Mouse (Mus musculus) embryonic facial prominence, embryonic 10.5 days (tissue): Measurements from ENCODE around the gene Tnfsf13. TPM values are rescaled to one million over a fixed set of nuclear protein-coding genes. Genes with fewer than 3 reads are reported as not detected.
"Not testable (repeated sequence)": the region's sequence is repeated elsewhere in the genome, so short reads cannot be mapped to it uniquely, and the experiment has no call there.

Experiments
- DNase-seq: peaks from one replicate; pipeline ENCODE4 v3.0.0-alpha.2; 2017; ENCODE audit warnings: low spot score
- H3K27ac ChIP-seq: fragments of 300-500 bp; sonication (generic); replicated peaks from 2 replicates; pipeline ENCODE4 v1.5.1; 2016; ENCODE audit warnings: mild to moderate bottlenecking
- H3K27me3 ChIP-seq: fragments of 300-500 bp; sonication (generic); replicated peaks from 2 replicates; pipeline ENCODE4 v1.6.1; 2016; ENCODE audit warnings: low read depth, mild to moderate bottlenecking; ENCODE audit not compliant: poor library complexity, severe bottlenecking
- H3K36me3 ChIP-seq: fragments of 300-500 bp; sonication (generic); replicated peaks from 2 replicates; pipeline ENCODE4 v1.6.1; 2016; ENCODE audit warnings: mild to moderate bottlenecking, moderate library complexity
- H3K4me1 ChIP-seq: fragments of 300-500 bp; sonication (generic); 2 replicates; pipeline ENCODE4 v1.6.1; 2016
- H3K4me3 ChIP-seq: fragments of 300-500 bp; sonication (generic); 2 replicates; pipeline ENCODE4 v1.5.1; 2016; ENCODE audit warnings: mild to moderate bottlenecking, moderate library complexity
- H3K9me3 ChIP-seq: fragments of 300-500 bp; sonication (generic); 2 replicates; pipeline ENCODE4 v1.6.1; 2016; ENCODE audit warnings: mild to moderate bottlenecking
- WGBS: fragments of 180-500 bp; shearing (Covaris S2); methylation state at CpG from one replicate; pipeline ENCODE4 v1.1.7; 2016; 5-methylcytosine and 5-hydroxymethylcytosine counted together
- polyA plus RNA-seq: library from polyadenylated mRNA; unstranded; fragments of >200 nt; fragmentation: Nextera tagmentation; extraction: Ambion mirVana; gene quantifications from 2 replicates; pipeline ENCODE4 v1.2.1, GENCODE M21; 2016

Tnfsf13 gene
- polyA plus RNA-seq, 1 experiment from 2014 or later: not detected

- H3K9me3 ChIP-seq, H3K27ac ChIP-seq, DNase-seq, H3K27me3 ChIP-seq, H3K36me3 ChIP-seq, H3K4me3 ChIP-seq: not testable (repeated sequence)
- H3K4me1 ChIP-seq: peaks cover 17% of the 10 kb centered on the region
- WGBS: 93% methylated on average over 10 of the region's 10 CpGs
These were observed 17.3 kb upstream of the Tnfsf13 start for GRCm38 (mm10) chr11:69702886-69703285.

GRCm38 (mm10) chr11:69699595-69699994, 14.0 kb upstream of the Tnfsf13 start:
- Histone ChIP-seq H3K27ac (no peak overlapping the region), H3K4me1 (peaks cover 24% of the 10 kb centered on the region), H3K27me3 (0 out of 2 replicates have a peak, but pooled peaks cover 5% of the 10 kb centered on the region), H3K4me3 (no peak overlapping the region), H3K9me3 (no peaks in the 10 kb centered on the region), H3K36me3 (no peaks in the 10 kb centered on the region)
- DNase-seq: no peak
- 75% methylated on average over 1 of the region's 1 CpGs for WGBS

- no peaks in the 10 kb centered on the region for H3K9me3 ChIP-seq
- no peak overlapping the region for H3K4me3 ChIP-seq
- WGBS: 69% methylated on average over 5 of the region's 5 CpGs
- no peak for DNase-seq
- H3K27me3 ChIP-seq: 0 out of 2 replicates have a peak, but pooled peaks cover 7% of the 10 kb centered on the region
- no peak overlapping the region for H3K27ac ChIP-seq
- H3K36me3 ChIP-seq: no peaks in the 10 kb centered on the region
- H3K4me1 ChIP-seq: peaks cover 16% of the 10 kb centered on the region
These were observed 13.0 kb upstream of the Tnfsf13 start for GRCm38 (mm10) chr11:69698574-69698973.

- H3K4me1 ChIP-seq: peaks cover 20% of the 10 kb centered on the region
- no peak for DNase-seq
- whole genome bisulfite sequencing: 91% methylated on average over 3 of the region's 3 CpGs
- no peak overlapping the region for H3K4me3 ChIP-seq
- no peaks in the 10 kb centered on the region for H3K36me3 ChIP-seq
- 0 out of 2 replicates have a peak, but pooled peaks cover 7% of the 10 kb centered on the region for H3K27me3 ChIP-seq
- no peaks in the 10 kb centered on the region for H3K9me3 ChIP-seq
- no peak overlapping the region for H3K27ac ChIP-seq
These were observed 11.8 kb upstream of the Tnfsf13 start for GRCm38 (mm10) chr11:69697396-69697795.

GRCm38 (mm10) chr11:69695361-69696181, 10.0 kb upstream of the Tnfsf13 start, which contains the start of the genes Tnfsf12 and Tnfsfm13:
Tnfsf12 (minus strand) TSS chr11:69695849.
Tnfsfm13 (minus strand) TSS chr11:69696098.
- H3K9me3 ChIP-seq: no peaks in the 10 kb centered on the region
- DNase-seq: peak; percentile 76
- no peaks in the 10 kb centered on the region for H3K36me3 ChIP-seq
- 0 out of 2 replicates have a peak, but pooled peaks cover 7% of the 10 kb centered on the region for H3K27me3 ChIP-seq
- WGBS: 2% methylated on average over 40 of the region's 41 CpGs
- peak within 1 kb of the TSS; percentile 89 for H3K27ac ChIP-seq
- H3K4me1 ChIP-seq: peaks cover 20% of the 10 kb centered on the region
- peak within 1 kb of the TSS; percentile 76 for H3K4me3 ChIP-seq

GRCm38 (mm10) chr11:69695046-69695360, 9.4 kb upstream of the Tnfsf13 start:
- no peak for DNase-seq
- Histone ChIP-seq H3K27ac (peak overlapping the region; percentile 89; the same call in 1 of the 2 replicates), H3K27me3 (0 out of 2 replicates have a peak, but pooled peaks cover 7% of the 10 kb centered on the region), H3K36me3 (no peaks in the 10 kb centered on the region), H3K9me3 (no peaks in the 10 kb centered on the region), H3K4me3 (peak overlapping the region; percentile 76), H3K4me1 (peaks cover 20% of the 10 kb centered on the region)
- 31% methylated on average over 6 of the region's 6 CpGs for WGBS

GRCm38 (mm10) chr11:69693421-69693965, 7.9 kb upstream of the Tnfsf13 start:
- Histone ChIP-seq H3K36me3 (no peaks in the 10 kb centered on the region), H3K4me3 (0 out of 2 replicates have a peak overlapping the region, but pooled peaks have one; percentile 15), H3K4me1 (peaks cover 20% of the 10 kb centered on the region), H3K27ac (no peak overlapping the region), H3K27me3 (0 out of 2 replicates have a peak, but pooled peaks cover 7% of the 10 kb centered on the region), H3K9me3 (no peaks in the 10 kb centered on the region)
- WGBS: 68% methylated on average over 11 of the region's 11 CpGs
- no peak for DNase-seq

GRCm38 (mm10) chr11:69692863-69693262, 7.3 kb upstream of the Tnfsf13 start:
- Histone ChIP-seq H3K4me3 (no peak overlapping the region), H3K4me1 (peaks cover 20% of the 10 kb centered on the region), H3K27me3 (0 out of 2 replicates have a peak, but pooled peaks cover 7% of the 10 kb centered on the region), H3K36me3 (no peaks in the 10 kb centered on the region), H3K9me3 (no peaks in the 10 kb centered on the region), H3K27ac (no peak overlapping the region)
- 89% methylated on average over 6 of the region's 6 CpGs for WGBS
- DNase-seq: no peak

- no peak overlapping the region for H3K4me3 ChIP-seq
- no peaks in the 10 kb centered on the region for H3K9me3 ChIP-seq
- no peak overlapping the region for H3K27ac ChIP-seq
- peaks cover 20% of the 10 kb centered on the region for H3K4me1 ChIP-seq
- DNase-seq: no peak
- WGBS: 80% methylated on average over 9 of the region's 9 CpGs
- 0 out of 2 replicates have a peak, but pooled peaks cover 7% of the 10 kb centered on the region for H3K27me3 ChIP-seq
- no peaks in the 10 kb centered on the region for H3K36me3 ChIP-seq
These were observed 6.7 kb upstream of the Tnfsf13 start for GRCm38 (mm10) chr11:69692196-69692811.

- H3K27ac ChIP-seq: no peak overlapping the region
- H3K36me3 ChIP-seq: no peaks in the 10 kb centered on the region
- H3K4me3 ChIP-seq: no peak overlapping the region
- peaks cover 20% of the 10 kb centered on the region; the same call in 1 of the 2 replicates for H3K27me3 ChIP-seq
- H3K9me3 ChIP-seq: no peaks in the 10 kb centered on the region
- WGBS: 97% methylated on average over 1 of the region's 1 CpGs
- DNase-seq: no peak
- H3K4me1 ChIP-seq: peaks cover 19% of the 10 kb centered on the region
These were observed 4.3 kb upstream of the Tnfsf13 start for GRCm38 (mm10) chr11:69689891-69690290.

- Histone ChIP-seq H3K4me3 (no peak overlapping the region), H3K27me3 (peaks cover 22% of the 10 kb centered on the region; the same call in 1 of the 2 replicates), H3K27ac (no peak overlapping the region), H3K36me3 (no peaks in the 10 kb centered on the region), H3K4me1 (peaks cover 31% of the 10 kb centered on the region), H3K9me3 (no peaks in the 10 kb centered on the region)
- DNase-seq: no peak
- 57% methylated on average over 5 of the region's 5 CpGs for WGBS
These were observed 1.5 kb upstream of the Tnfsf13 start for GRCm38 (mm10) chr11:69687061-69687460.

- H3K36me3 ChIP-seq: no peaks in the 10 kb centered on the region
- no peaks in the 10 kb centered on the region for H3K9me3 ChIP-seq
- 20% methylated on average over 4 of the region's 4 CpGs for WGBS
- peaks cover 35% of the 10 kb centered on the region for H3K4me1 ChIP-seq
- no peak overlapping the region for H3K27ac ChIP-seq
- DNase-seq: no peak
- no peak overlapping the region for H3K4me3 ChIP-seq
- H3K27me3 ChIP-seq: peaks cover 22% of the 10 kb centered on the region; the same call in 1 of the 2 replicates
These were observed 793 bp upstream of the Tnfsf13 start for GRCm38 (mm10) chr11:69686377-69686776.
